ENCODE assay signal across 8 mouse cellular contexts in genomic region chr10:81376561-81377361, GRCm38 (mm10). TPM values are rescaled to one million over a fixed set of nuclear protein-coding genes. Genes with fewer than 3 reads are reported as not detected.
DNase-seq lines count a peak whose midpoint lies in the region; ATAC-seq and TF ChIP-seq lines count a peak whose summit lies in the region.

No protein-coding gene starts in this region.

- no peak for TF ChIP-seq CTCF in left cerebral cortex, adult 2 months (IDR thresholded peaks at IDR 0.05)
- no peak for TF ChIP-seq CTCF in bone marrow, adult 2 months (IDR thresholded peaks at IDR 0.05; ENCODE audit: control insufficient read depth, insufficient read depth, low read length)

- H3K4me2 ChIP-seq in hindbrain, embryonic 14.5 days (replicated peaks), result peak overlapping the region; percentile 87
- peak overlapping the region; percentile 94 for H3K4me2 ChIP-seq in midbrain, embryonic 16.5 days (ENCODE audit: low read length)

- H3K9ac ChIP-seq in hindbrain, embryonic 14.5 days, result peak overlapping the region; percentile 90
- peak overlapping the region; percentile 90 for H3K9ac ChIP-seq in midbrain, embryonic 16.5 days (ENCODE audit: low read depth, low read length)

- H3K27me3 ChIP-seq in hindbrain, embryonic 14.5 days (ENCODE audit: control insufficient read depth, insufficient read depth, low read length), result no peaks in the 10 kb centered on the region
- no peaks in the 10 kb centered on the region for H3K27me3 ChIP-seq in midbrain, embryonic 16.5 days (ENCODE audit: control insufficient read depth, insufficient read depth, low read depth, low read length)

- H3K36me3 ChIP-seq in hindbrain, embryonic 14.5 days (replicated peaks; ENCODE audit: control insufficient read depth, insufficient read depth), result peaks cover 28% of the 10 kb centered on the region
- peaks cover 2% of the 10 kb centered on the region; the same call in 1 of the 2 replicates for H3K36me3 ChIP-seq in midbrain, embryonic 16.5 days (ENCODE audit: control insufficient read depth, insufficient read depth, low read length)

- WGBS in bone marrow, adult 2 months, result 37% methylated on average over 6 of the region's 6 CpGs
- 38% methylated on average over 6 of the region's 6 CpGs for WGBS in hindbrain, embryonic 14.5 days
- 46% methylated on average over 6 of the region's 6 CpGs for WGBS in midbrain, embryonic 16.5 days

- H3K9me3 ChIP-seq in hindbrain, embryonic 14.5 days (ENCODE audit: control insufficient read depth, low read length), result no peaks in the 10 kb centered on the region
- no peaks in the 10 kb centered on the region for H3K9me3 ChIP-seq in midbrain, embryonic 16.5 days (replicated peaks; ENCODE audit: control insufficient read depth, low read length, poor library complexity, severe bottlenecking)

- peaks cover 4% of the 10 kb centered on the region for H3K4me1 ChIP-seq in bone marrow, adult 2 months (ENCODE audit: control insufficient read depth, insufficient read depth, low read length)
- H3K4me1 ChIP-seq in hindbrain, embryonic 14.5 days (replicated peaks; ENCODE audit: control insufficient read depth, insufficient read depth, low read length), result peaks cover 24% of the 10 kb centered on the region
- peaks cover 24% of the 10 kb centered on the region for H3K4me1 ChIP-seq in midbrain, embryonic 16.5 days (ENCODE audit: control insufficient read depth, insufficient read depth, low read length)

- peak; percentile 34; the same call in 1 of the 2 replicates for TF ChIP-seq POLR2A in bone marrow, adult 2 months (IDR thresholded peaks at IDR 0.05; ENCODE audit: borderline replicate concordance, control insufficient read depth, low read depth, low read length)

- H3K27ac ChIP-seq in left cerebral cortex, adult 2 months, result no peak overlapping the region
- H3K27ac ChIP-seq in bone marrow, adult 2 months (ENCODE audit: control insufficient read depth, insufficient read depth, low read depth, low read length, poor library complexity), result peak overlapping the region; percentile 74
- no peak overlapping the region for H3K27ac ChIP-seq in hindbrain, embryonic 14.5 days
- no peak overlapping the region for H3K27ac ChIP-seq in midbrain, embryonic 16.5 days (ENCODE audit: low read length)

- no peak for DNase-seq in left cerebral cortex, adult 2 months (ENCODE audit: extremely low spot score in 1 of 2, low spot score in 2 of 2)
- DNase-seq in left cerebral cortex, postnatal 25 days (ENCODE audit: low spot score in 2 of 2), result no peak
- DNase-seq in hindbrain, embryonic 14.5 days (ENCODE audit: low spot score), result no peak
- no peak for DNase-seq in urinary bladder, postnatal 10 days (ENCODE audit: low spot score)
- DNase-seq in left cerebral cortex, postnatal 14 days (ENCODE audit: low spot score in 2 of 2), result no peak
- no peak for DNase-seq in gastrocnemius, postnatal 14 days

- peak overlapping the region; percentile 98 for H3K4me3 ChIP-seq in left cerebral cortex, adult 2 months
- peak overlapping the region; percentile 70 for H3K4me3 ChIP-seq in bone marrow, adult 2 months (replicated peaks; ENCODE audit: control insufficient read depth, low read depth, low read length)
- peak overlapping the region; percentile 81 for H3K4me3 ChIP-seq in hindbrain, embryonic 14.5 days (replicated peaks; ENCODE audit: low read length)
- H3K4me3 ChIP-seq in midbrain, embryonic 16.5 days (ENCODE audit: low read depth, low read length), result peak overlapping the region; percentile 79

- no peak for ATAC-seq in hindbrain, embryonic 14.5 days (ENCODE audit: low FRiP score)
- ATAC-seq in midbrain, embryonic 16.5 days, result no peak

- intact Hi-C loops in left cerebral cortex, adult 2 months (cut with DNase I), result no loop called here
- intact Hi-C loops in left cerebral cortex, postnatal 25 days (cut with DNase I), result no loop called here
- intact Hi-C loops in left cerebral cortex, postnatal 14 days (cut with DNase I), result no loop called here
- intact Hi-C loops in gastrocnemius, postnatal 14 days (cut with DNase I; ENCODE audit: low total_unique reads), result no loop called here

RNA-seq across cellular contexts. Expression of gene Fzr1, which starts 1.6 kb away (rescaled TPM):
- total RNA-seq in left cerebral cortex, adult 2 months (2021), result 10 to 100 TPM; 69.1 to 70.6 TPM
- 10 to 100 TPM; 63.5 to 70.2 TPM for total RNA-seq in left cerebral cortex, postnatal 25 days (2021)
- 126 and 131 TPM in 2 replicates for polyA plus RNA-seq in bone marrow, adult 2 months (2011; ENCODE audit: insufficient read depth, insufficient read length, low replicate concordance, missing spikeins)
- 119 and 125 TPM in 2 replicates for polyA plus RNA-seq in hindbrain, embryonic 14.5 days (2014; fragmentation: Nextera tagmentation; extraction: Ambion mirVana)
- 145 and 146 TPM in 2 replicates for polyA plus RNA-seq in midbrain, embryonic 16.5 days (2015; fragmentation: Nextera tagmentation; extraction: Ambion mirVana)
- 10 to 100 TPM; 74.8 to 80.3 TPM for total RNA-seq in left cerebral cortex, postnatal 14 days (2021)
- 10 to 100 TPM; 11.9 to 15.4 TPM for total RNA-seq in gastrocnemius, postnatal 14 days (2021)

RNA-seq across cellular contexts. Expression of gene Dohh, which starts 7.5 kb away (rescaled TPM):
- 10 to 100 TPM; 87.1 to 95.1 TPM for total RNA-seq in left cerebral cortex, adult 2 months (2021)
- total RNA-seq in left cerebral cortex, postnatal 25 days (2021), result 10 to 100 TPM; 83.7 to 87.7 TPM
- 14.6 and 23.0 TPM in 2 replicates for polyA plus RNA-seq in bone marrow, adult 2 months (2011; ENCODE audit: insufficient read depth, insufficient read length, low replicate concordance, missing spikeins)
- polyA plus RNA-seq in hindbrain, embryonic 14.5 days (2014; fragmentation: Nextera tagmentation; extraction: Ambion mirVana), result 68.9 TPM in 2 replicates
- 77.5 and 86.2 TPM in 2 replicates for polyA plus RNA-seq in midbrain, embryonic 16.5 days (2015; fragmentation: Nextera tagmentation; extraction: Ambion mirVana)
- 10 to 100 TPM; 82.4 to 88.6 TPM for total RNA-seq in left cerebral cortex, postnatal 14 days (2021)
- total RNA-seq in gastrocnemius, postnatal 14 days (2021), result 10 to 100 TPM; 38.6 to 39.8 TPM

RNA-seq across cellular contexts. Expression of gene Gm48551, which starts 7.5 kb away (rescaled TPM):
- total RNA-seq in left cerebral cortex, adult 2 months (2021), result 1 to 10 TPM; 2.0 to 3.4 TPM
- total RNA-seq in left cerebral cortex, postnatal 25 days (2021), result 1 to 10 TPM; 3.5 to 4.2 TPM
- 3.4 and 4.3 TPM in 2 replicates for polyA plus RNA-seq in bone marrow, adult 2 months (2011; ENCODE audit: insufficient read depth, insufficient read length, low replicate concordance, missing spikeins)
- polyA plus RNA-seq in hindbrain, embryonic 14.5 days (2014; fragmentation: Nextera tagmentation; extraction: Ambion mirVana), result 5.5 and 5.7 TPM in 2 replicates
- polyA plus RNA-seq in midbrain, embryonic 16.5 days (2015; fragmentation: Nextera tagmentation; extraction: Ambion mirVana), result 6.1 and 8.2 TPM in 2 replicates
- total RNA-seq in left cerebral cortex, postnatal 14 days (2021), result 1 to 10 TPM; 2.4 to 3.2 TPM
- total RNA-seq in gastrocnemius, postnatal 14 days (2021), result under 1 TPM; 0.41 to 0.47 TPM

RNA-seq across cellular contexts. Expression of gene 4930404N11Rik, which starts 11.1 kb away (rescaled TPM):
- 1 to 10 TPM in 1 of 2 experiments, under 1 TPM in 1; 1.00 to 1.3 TPM for total RNA-seq in left cerebral cortex, adult 2 months (2021)
- 1 to 10 TPM in 1 of 2 experiments, under 1 TPM in 1; 0.78 to 2.2 TPM for total RNA-seq in left cerebral cortex, postnatal 25 days (2021)
- polyA plus RNA-seq in bone marrow, adult 2 months (2011; ENCODE audit: insufficient read depth, insufficient read length, low replicate concordance, missing spikeins), result 4.5 and 12.3 TPM in 2 replicates
- 0.30 and 0.59 TPM in 2 replicates for polyA plus RNA-seq in hindbrain, embryonic 14.5 days (2014; fragmentation: Nextera tagmentation; extraction: Ambion mirVana)
- polyA plus RNA-seq in midbrain, embryonic 16.5 days (2015; fragmentation: Nextera tagmentation; extraction: Ambion mirVana), result 0.63 and 0.80 TPM in 2 replicates
- 1 to 10 TPM in 1 of 2 experiments, under 1 TPM in 1; 0.93 to 1.3 TPM for total RNA-seq in left cerebral cortex, postnatal 14 days (2021)
- total RNA-seq in gastrocnemius, postnatal 14 days (2021), result under 1 TPM; 0.37 to 0.42 TPM

RNA-seq across cellular contexts. Expression of gene Gm48552, which starts 12.0 kb away (rescaled TPM):
- 1 to 10 TPM; 5.1 to 7.1 TPM for total RNA-seq in left cerebral cortex, adult 2 months (2021)
- 1 to 10 TPM; 4.0 to 4.1 TPM for total RNA-seq in left cerebral cortex, postnatal 25 days (2021)
- polyA plus RNA-seq in bone marrow, adult 2 months (2011; ENCODE audit: insufficient read depth, insufficient read length, low replicate concordance, missing spikeins), result not detected in 2 replicates
- polyA plus RNA-seq in hindbrain, embryonic 14.5 days (2014; fragmentation: Nextera tagmentation; extraction: Ambion mirVana), result 1.9 and 2.2 TPM in 2 replicates
- polyA plus RNA-seq in midbrain, embryonic 16.5 days (2015; fragmentation: Nextera tagmentation; extraction: Ambion mirVana), result 2.3 and 3.3 TPM in 2 replicates
- 1 to 10 TPM; 2.8 to 4.7 TPM for total RNA-seq in left cerebral cortex, postnatal 14 days (2021)
- under 1 TPM in 1 of 2 experiments, not detected in 1; 0.80 TPM for total RNA-seq in gastrocnemius, postnatal 14 days (2021)
